ENCODE assay signal across 13 mouse cellular contexts in genomic region chr9:65661493-65661892, GRCm38 (mm10).
"Had no signal": no experiment of that assay in that cellular context is flagged by ENCODE, and none has a peak within 500 bp of the region (broad histone marks: within the 10 kb centered on the region; RNA-seq: fewer than 3 reads in every experiment).

No protein-coding gene starts in this region.

- H3K27me3 ChIP-seq: liver, embryonic 12.5 days; midbrain, embryonic 12.5 days; midbrain, embryonic 15.5 days; neural tube, embryonic 12.5 days; stomach, embryonic 15.5 days had no signal

- H3K9ac ChIP-seq: liver, embryonic 12.5 days; liver, embryonic 14.5 days; lung, embryonic 14.5 days; midbrain, embryonic 12.5 days; midbrain, embryonic 15.5 days; neural tube, embryonic 12.5 days; stomach, embryonic 15.5 days had no signal

- H3K9me3 ChIP-seq: liver, embryonic 12.5 days; midbrain, embryonic 10.5 days; midbrain, embryonic 12.5 days; midbrain, embryonic 15.5 days; neural tube, embryonic 12.5 days; stomach, embryonic 15.5 days had no signal

- ATAC-seq: liver, embryonic 12.5 days; midbrain, embryonic 15.5 days had no signal

- DNase-seq: lung, adult 18-20 months; lung, embryonic 14.5 days; right cerebral cortex, postnatal 14 days; thymus, adult 2 months; thymus, postnatal 25 days; thymus, postnatal 4 days had no signal

- H3K36me3 ChIP-seq: liver, embryonic 12.5 days; midbrain, embryonic 10.5 days; midbrain, embryonic 12.5 days; midbrain, embryonic 15.5 days; neural tube, embryonic 12.5 days; stomach, embryonic 15.5 days had no signal

- H3K4me3 ChIP-seq: liver, embryonic 12.5 days; midbrain, embryonic 10.5 days; midbrain, embryonic 12.5 days; midbrain, embryonic 15.5 days; neural tube, embryonic 12.5 days; stomach, embryonic 15.5 days had no signal

- H3K27ac ChIP-seq: liver, embryonic 12.5 days; liver, embryonic 14.5 days; midbrain, embryonic 10.5 days; midbrain, embryonic 12.5 days; midbrain, embryonic 15.5 days; neural tube, embryonic 12.5 days; stomach, embryonic 15.5 days had no signal

- H3K4me1 ChIP-seq: midbrain, embryonic 12.5 days; midbrain, embryonic 15.5 days; neural tube, embryonic 12.5 days; stomach, embryonic 15.5 days had no signal

- H3K4me2 ChIP-seq: liver, embryonic 12.5 days; lung, embryonic 14.5 days; midbrain, embryonic 12.5 days; midbrain, embryonic 15.5 days; neural tube, embryonic 12.5 days; stomach, embryonic 15.5 days had no signal
